Mouse (Mus musculus) cerebellum, adult (tissue): ENCODE data around the gene Ctsg.
"Not testable (repeated sequence)": the region's sequence is repeated elsewhere in the genome, so short reads cannot be mapped to it uniquely, and the experiment has no call there.

Experiments used
- ATAC-seq: cut with Nextera tagmentation; 2 replicates; pipeline ENCODE4 v1.9.2; 2017; ENCODE audit warnings: mild to moderate bottlenecking, moderate library complexity, mixed read lengths; ENCODE audit not compliant: insufficient number of reproducible peaks, low FRiP score, low TSS enrichment

The Ctsg gene

GRCm38 (mm10) chr14:56102386-56102785, at the start of gene Ctsg:
Ctsg (minus strand) TSS chr14:56102574.
- no peak for ATAC-seq

- not testable (repeated sequence) for ATAC-seq
Observed at GRCm38 (mm10) chr14:56133675-56134074, 31.3 kb upstream of the Ctsg start.

GRCm38 (mm10) chr14:56132508-56132907, 30.1 kb upstream of the Ctsg start, which contains the start of gene Gzmd:
Gzmd (minus strand) TSS chr14:56132608.
- ATAC-seq, result not testable (repeated sequence)

GRCm38 (mm10) chr14:56128341-56128740, 26.0 kb upstream of the Ctsg start:
- ATAC-seq, result no peak

- ATAC-seq, result no peak
Observed at GRCm38 (mm10) chr14:56123516-56123915, 21.1 kb upstream of the Ctsg start.

GRCm38 (mm10) chr14:56120525-56120924, 18.2 kb upstream of the Ctsg start, which contains the start of gene Gzme:
Gzme (minus strand) TSS chr14:56120625.
- ATAC-seq, result no peak

- ATAC-seq, result not testable (repeated sequence)
Observed at GRCm38 (mm10) chr14:56115531-56116310, 13.3 kb upstream of the Ctsg start.

- no peak for ATAC-seq
Observed at GRCm38 (mm10) chr14:56105447-56106180, 3.2 kb upstream of the Ctsg start.

- no peak for ATAC-seq
Observed at GRCm38 (mm10) chr14:56105016-56105415, 2.6 kb upstream of the Ctsg start.

- no peak for ATAC-seq
Observed at GRCm38 (mm10) chr14:56103452-56103851, 1.1 kb upstream of the Ctsg start.

GRCm38 (mm10) chr14:56098940-56099339, 3.4 kb downstream of the Ctsg start:
- no peak for ATAC-seq

GRCm38 (mm10) chr14:56097597-56097996, 4.8 kb downstream of the Ctsg start:
- no peak for ATAC-seq

GRCm38 (mm10) chr14:56093353-56093752, 9.0 kb downstream of the Ctsg start:
- no peak for ATAC-seq

GRCm38 (mm10) chr14:56086711-56087110, 15.7 kb downstream of the Ctsg start:
- no peak for ATAC-seq

- no peak for ATAC-seq
Observed at GRCm38 (mm10) chr14:56085167-56085566, 17.2 kb downstream of the Ctsg start, which contains the start of gene Mcpt8. Mcpt8 (minus strand) TSS chr14:56085273.

- no peak for ATAC-seq
Observed at GRCm38 (mm10) chr14:56082016-56082415, 20.4 kb downstream of the Ctsg start.

- ATAC-seq, result not testable (repeated sequence)
Observed at GRCm38 (mm10) chr14:56062213-56062612, 40.2 kb downstream of the Ctsg start, which contains the start of gene Mcpt4. Mcpt4 (minus strand) TSS chr14:56062313.

GRCm38 (mm10) chr14:56057722-56058121, 44.7 kb downstream of the Ctsg start:
- ATAC-seq, result no peak

GRCm38 (mm10) chr14:56055408-56055807, 47.0 kb downstream of the Ctsg start:
- no peak for ATAC-seq
